Mouse (Mus musculus) CH12.LX (cell line): Measurements from ENCODE around the gene Gm14548. TPM values are rescaled to one million over a fixed set of nuclear protein-coding genes. Genes with fewer than 3 reads are reported as not detected.
"Not testable (repeated sequence)": the region's sequence is repeated elsewhere in the genome, so short reads cannot be mapped to it uniquely, and the experiment has no call there.

ENCODE experiments used
- DNase-seq: peaks from one replicate; pipeline ENCODE4 v3.0.0-alpha.2; 2013; ENCODE audit errors: extremely low read depth
- H3K27ac ChIP-seq: 2 replicates; pipeline ENCODE4 v1.5.1; 2012; ENCODE audit warnings: low read depth, mild to moderate bottlenecking, control low read depth, moderate library complexity; ENCODE audit not compliant: insufficient read depth
- H3K27me3 ChIP-seq: replicated peaks from 2 replicates; pipeline ENCODE3; 2012; ENCODE audit warnings: inconsistent platforms
- H3K36me3 ChIP-seq, 2 experiments: replicated peaks in 1 of 2; 2 replicates each; pipeline versions ENCODE3 to v1.6.1; 2012; ENCODE audit warnings: inconsistent platforms in 1 of 2, low read length in 1 of 2, mild to moderate bottlenecking in 1 of 2, mixed read lengths in 1 of 2, moderate library complexity in 1 of 2; ENCODE audit not compliant: control insufficient read depth in 1 of 2, insufficient read depth in 1 of 2
- H3K4me1 ChIP-seq, 2 experiments: 2 replicates each; pipeline ENCODE4 v1.6.1; 2012; ENCODE audit warnings: inconsistent platforms in 1 of 2, moderate library complexity in 1 of 2; ENCODE audit not compliant: insufficient read depth in 2 of 2, control insufficient read depth in 1 of 2
- H3K4me2 ChIP-seq: 2 replicates; pipeline ENCODE4 v1.6.1; 2012; ENCODE audit warnings: low read depth, mild to moderate bottlenecking, control low read depth; ENCODE audit not compliant: poor library complexity, insufficient read depth, severe bottlenecking
- H3K4me3 ChIP-seq, 3 experiments: fragments of 150-350 bp in 1 of 3; sonication (generic) in 1 of 3; replicated peaks in 1 of 3; 2 replicates each; pipeline versions ENCODE3 to v1.5.1; 2011 to 2012; ENCODE audit warnings: low read depth in 2 of 3, low read length in 2 of 3, mild to moderate bottlenecking in 2 of 3, moderate library complexity in 2 of 3, control low read depth in 1 of 3, improper control_type of control experiment in 1 of 3, inconsistent platforms in 1 of 3, mixed read lengths in 1 of 3; ENCODE audit not compliant: poor library complexity in 1 of 3
- H3K79me2 ChIP-seq: replicated peaks from 2 replicates; pipeline ENCODE4 v1.6.1; 2012; ENCODE audit warnings: mild to moderate bottlenecking, moderate library complexity; ENCODE audit not compliant: control insufficient read depth, poor library complexity, insufficient read depth, severe bottlenecking; ENCODE audit errors: extremely low read depth
- H3K9ac ChIP-seq: 2 replicates; pipeline ENCODE4 v1.6.1; 2012; ENCODE audit warnings: low read depth, mild to moderate bottlenecking, control low read depth, moderate library complexity; ENCODE audit not compliant: insufficient read depth
- H3K9me3 ChIP-seq: replicated peaks from 2 replicates; pipeline ENCODE3; 2012; ENCODE audit warnings: low read length, inconsistent platforms, mixed read lengths
- CTCF ChIP-seq, 2 experiments: IDR thresholded peaks in 1 of 2; conservative IDR thresholded peaks in 1 of 2; 2 replicates each; pipeline ENCODE4 v1.5.1; 2011 to 2012; ENCODE audit warnings: low read depth in 2 of 2, low read length in 2 of 2, improper control_type of control experiment in 1 of 2, inconsistent platforms in 1 of 2, mild to moderate bottlenecking in 1 of 2, moderate library complexity in 1 of 2
- ELF1 ChIP-seq: IDR thresholded peaks from 2 replicates; pipeline ENCODE4 v1.6.1; 2014; ENCODE audit warnings: low read depth, mild to moderate bottlenecking, inconsistent platforms, low read length, improper control_type of control experiment
- EP300 ChIP-seq: IDR thresholded peaks from 2 replicates; pipeline ENCODE4 v1.6.1; 2011; ENCODE audit warnings: low read length, improper control_type of control experiment
- IRF4 ChIP-seq: IDR thresholded peaks from 2 replicates; pipeline ENCODE4 v1.6.1; 2014; ENCODE audit warnings: low read depth, mild to moderate bottlenecking, inconsistent platforms, low read length, improper control_type of control experiment
- JUN ChIP-seq: IDR thresholded peaks from 2 replicates; pipeline ENCODE4 v1.6.1; 2011; ENCODE audit warnings: low read depth, mild to moderate bottlenecking, low read length, improper control_type of control experiment, moderate library complexity; ENCODE audit not compliant: insufficient read depth
- JUND ChIP-seq: conservative IDR thresholded peaks from 2 replicates; pipeline ENCODE4 v1.6.1; 2011; ENCODE audit warnings: low read depth, low read length, improper control_type of control experiment
- MAFK ChIP-seq: IDR thresholded peaks from 2 replicates; pipeline ENCODE4 v1.6.1; 2011; ENCODE audit warnings: low read length, improper control_type of control experiment; ENCODE audit not compliant: insufficient replicate concordance
- MAX ChIP-seq: IDR thresholded peaks from 2 replicates; pipeline ENCODE4 v1.6.1; 2011; ENCODE audit warnings: low read length, improper control_type of control experiment
- MAZ ChIP-seq: IDR thresholded peaks from 2 replicates; pipeline ENCODE4 v1.6.1; 2012; ENCODE audit warnings: low read depth, mild to moderate bottlenecking, inconsistent platforms, low read length, improper control_type of control experiment, moderate library complexity
- MYC ChIP-seq: IDR thresholded peaks from 2 replicates; pipeline ENCODE4 v1.6.1; 2011; ENCODE audit warnings: low read depth, mild to moderate bottlenecking, improper control_type of control experiment, low read length
- NRF1 ChIP-seq: IDR thresholded peaks from 2 replicates; pipeline ENCODE4 v1.6.1; 2014; ENCODE audit warnings: low read depth, mild to moderate bottlenecking, inconsistent platforms, low read length, improper control_type of control experiment, moderate library complexity
- POLR2AphosphoS2 ChIP-seq: IDR thresholded peaks from 2 replicates; pipeline ENCODE4 v1.6.1; 2011; ENCODE audit warnings: low read depth, low read length, improper control_type of control experiment
- RAD21 ChIP-seq: IDR thresholded peaks from 2 replicates; pipeline ENCODE4 v1.6.1; 2011; ENCODE audit warnings: low read depth, mild to moderate bottlenecking, low read length, improper control_type of control experiment, moderate library complexity
- RCOR1 ChIP-seq: conservative IDR thresholded peaks from 2 replicates; pipeline ENCODE4 v1.6.1; 2012; ENCODE audit warnings: low read depth, mild to moderate bottlenecking, inconsistent platforms, low read length, improper control_type of control experiment
- SMC3 ChIP-seq: IDR thresholded peaks from 2 replicates; pipeline ENCODE4 v1.6.1; 2011; ENCODE audit warnings: low read depth, low read length, improper control_type of control experiment
- UBTF ChIP-seq: IDR thresholded peaks from 2 replicates; pipeline ENCODE4 v1.6.1; 2012; ENCODE audit warnings: low read depth, mild to moderate bottlenecking, inconsistent platforms, low read length, improper control_type of control experiment, moderate library complexity
- USF1 ChIP-seq: IDR thresholded peaks from 2 replicates; pipeline ENCODE4 v1.6.1; 2014; ENCODE audit warnings: low read depth, mild to moderate bottlenecking, inconsistent platforms, low read length, improper control_type of control experiment
- ZNF384 ChIP-seq: IDR thresholded peaks from 2 replicates; pipeline ENCODE4 v1.6.1; 2012; ENCODE audit warnings: low read depth, low read length, improper control_type of control experiment, inconsistent platforms
- dilution Hi-C: fragments of 300-500 bp; cut with MboI; formaldehyde crosslinking; loops from 2 replicates; pipeline ENCODE4 v1.14.3; 2020; ENCODE audit warnings: low sequenced_read_pairs; ENCODE audit not compliant: extremely low pct_unique_long_range_greater_than_20kb, extremely low pct_ligation_motif_present
- in situ Hi-C: fragments of 300-500 bp; cut with MboI; formaldehyde crosslinking; loops from 3 replicates; pipeline ENCODE4 v1.14.3; 2019; ENCODE audit warnings: low sequenced_read_pairs, low pct_ligation_motif_present, low pct_unique_long_range_greater_than_20kb, mixed read lengths
- polyA plus RNA-seq: library from polyadenylated mRNA; unstranded; fragments of >175 nt; gene quantifications from 2 replicates; pipeline ENCODE4 v1.2.1, GENCODE M21; 2012; ENCODE audit warnings: low read depth; ENCODE audit not compliant: insufficient read length
- total RNA-seq, 2 experiments: library from RNA; depleted of rRNA; stranded (reverse); fragments of 300-350 nt in 1 of 2; fragments of >200 nt in 1 of 2; gene quantifications; 2 replicates each; pipeline ENCODE4 v1.2.3; 2012 to 2014

Gene Gm14548
- total and polyA plus RNA-seq, 3 experiments, result 0.21 to 4.5 (median 2.1) TPM

GRCm38 (mm10) chr7:3940915-3941314 is 43.0 kb upstream of the Gm14548 start:
- H3K36me3 ChIP-seq, result no peaks in the 10 kb centered on the region
- H3K9ac ChIP-seq, result no peak overlapping the region
- no peak for TF ChIP-seq NRF1
- peak; percentile 67 for TF ChIP-seq EP300
- H3K27me3 ChIP-seq, result no peaks in the 10 kb centered on the region
- H3K27ac ChIP-seq, result no peak overlapping the region
- in situ Hi-C loops, result no loop called here
- DNase-seq, result peak; percentile 44
- H3K4me3 ChIP-seq, result no peak overlapping the region
- H3K4me1 ChIP-seq, result peaks cover 10 to 25% of the 10 kb centered on the region in 2 experiments
- H3K79me2 ChIP-seq, result no peaks in the 10 kb centered on the region
- H3K4me2 ChIP-seq, result peak overlapping the region; percentile 38; the same call in 1 of the 2 replicates
- dilution Hi-C loops, result no loop called here
- no peaks in the 10 kb centered on the region for H3K9me3 ChIP-seq

- H3K9ac ChIP-seq, result no peak overlapping the region
- H3K9me3 ChIP-seq, result no peaks in the 10 kb centered on the region
- H3K4me1 ChIP-seq, result peaks cover 10 to 28% of the 10 kb centered on the region in 2 experiments
- no peaks in the 10 kb centered on the region for H3K27me3 ChIP-seq
- DNase-seq, result peak; percentile 27
- in situ Hi-C loops, result no loop called here
- TF ChIP-seq IRF4, result peak; percentile 64; the same call in 1 of the 2 replicates
- peak; percentile 81 for TF ChIP-seq EP300
- TF ChIP-seq SMC3, result 0 out of 2 replicates have a peak, but pooled peaks have one; percentile 6
- TF ChIP-seq RCOR1, result no peak
- TF ChIP-seq USF1, result no peak
- no peak for TF ChIP-seq UBTF
- peak; percentile 49 for TF ChIP-seq RAD21
- no peak for TF ChIP-seq MYC
- TF ChIP-seq MAZ, result no peak
- TF ChIP-seq ZNF384, result no peak
- TF ChIP-seq MAX, result no peak
- no peak for TF ChIP-seq ELF1
- peak in 1 of 2 experiments; percentile 53; a peak in 2 of 4 replicates for TF ChIP-seq CTCF (conservative IDR thresholded peaks at IDR 0.05 in 1 of 2, IDR thresholded peaks at IDR 0.05 in 1 of 2; ENCODE audit: low read depth in 2 of 2, low read length in 2 of 2)
- peak; percentile 65; the same call in 1 of the 2 replicates for TF ChIP-seq MAFK
- peak; percentile 92 for TF ChIP-seq JUND
- TF ChIP-seq POLR2AphosphoS2, result no peak
- TF ChIP-seq JUN, result peak; percentile 80
- TF ChIP-seq, all 38 proteins: peak for 8
- Histone ChIP-seq H3K4me2 (no peak overlapping the region), H3K4me3 (no peak overlapping the region), H3K36me3 (no peaks in the 10 kb centered on the region), H3K27ac (no peak overlapping the region), H3K79me2 (no peaks in the 10 kb centered on the region)
- dilution Hi-C loops, result no loop called here
These were observed 42.1 kb upstream of the Gm14548 start for GRCm38 (mm10) chr7:3939866-3940525.

DNA sequence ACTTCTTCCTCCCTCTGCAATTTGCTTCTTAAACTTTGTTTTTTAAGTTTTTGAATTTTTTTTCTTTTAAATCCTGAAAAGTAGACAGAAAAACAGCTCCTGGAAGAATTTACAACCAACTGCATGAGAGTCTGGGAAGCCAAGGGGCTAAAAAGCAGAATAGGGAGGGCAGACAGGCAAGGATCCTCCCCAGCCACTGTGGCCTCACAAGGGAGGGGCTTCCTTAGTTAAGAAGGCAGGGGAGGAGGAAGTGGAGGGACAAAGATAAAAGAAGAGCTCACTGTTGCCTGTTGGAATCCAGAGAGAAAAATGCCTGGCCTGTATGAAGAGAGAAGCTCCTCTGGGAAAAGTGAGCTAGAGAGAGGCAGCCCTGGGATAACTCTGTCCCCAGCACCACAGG is 37.6 kb upstream of the Gm14548 start:
- H3K27ac ChIP-seq, H3K9me3 ChIP-seq, H3K27me3 ChIP-seq, H3K36me3 ChIP-seq, H3K4me3 ChIP-seq, in situ Hi-C loops, dilution Hi-C loops, H3K9ac ChIP-seq, DNase-seq, H3K4me2 ChIP-seq, H3K79me2 ChIP-seq: not testable (repeated sequence)
- H3K4me1 ChIP-seq, result peaks cover 6 to 19% of the 10 kb centered on the region in 2 experiments

- H3K27me3 ChIP-seq, dilution Hi-C loops, H3K4me2 ChIP-seq, H3K9me3 ChIP-seq, H3K79me2 ChIP-seq, H3K27ac ChIP-seq, H3K36me3 ChIP-seq, H3K4me3 ChIP-seq, H3K9ac ChIP-seq, in situ Hi-C loops: not testable (repeated sequence)
- peak; percentile 37 for DNase-seq
- peaks cover 7 to 11% of the 10 kb centered on the region in 2 experiments for H3K4me1 ChIP-seq
These were observed 17.5 kb upstream of the Gm14548 start, which contains the start of gene Lilra6 for GRCm38 (mm10) chr7:3915387-3915786. Lilra6 (minus strand) TSS chr7:3915503.
